ENCODE assay signal across 21 mouse cellular contexts in genomic region chr10:88374984-88375383, GRCm38 (mm10). TPM values are rescaled to one million over a fixed set of nuclear protein-coding genes. Genes with fewer than 3 reads are reported as not detected.
DNase-seq lines count a peak whose midpoint lies in the region; ATAC-seq and TF ChIP-seq lines count a peak whose summit lies in the region.
"Had no signal": no experiment of that assay in that cellular context is flagged by ENCODE, and none has a peak within 500 bp of the region (broad histone marks: within the 10 kb centered on the region; RNA-seq: fewer than 3 reads in every experiment).

No protein-coding gene starts in this region.

- no peaks in the 10 kb centered on the region for H3K36me3 ChIP-seq in heart, embryonic 15.5 days
- no peaks in the 10 kb centered on the region for H3K36me3 ChIP-seq in heart, adult 2 months (ENCODE audit: control insufficient read depth, insufficient read depth, low read length)
- H3K36me3 ChIP-seq in lung, embryonic 14.5 days (ENCODE audit: insufficient read depth), result no peaks in the 10 kb centered on the region
- H3K36me3 ChIP-seq: forebrain, embryonic 12.5 days; G1E; hindbrain, embryonic 13.5 days; limb, embryonic 13.5 days; midbrain, embryonic 10.5 days had no signal

- 0 out of 2 replicates have a peak, but pooled peaks cover 5% of the 10 kb centered on the region for H3K27me3 ChIP-seq in heart, embryonic 15.5 days
- no peaks in the 10 kb centered on the region for H3K27me3 ChIP-seq in heart, adult 2 months (ENCODE audit: control insufficient read depth, insufficient read depth, low read length)
- no peaks in the 10 kb centered on the region for H3K27me3 ChIP-seq in lung, embryonic 14.5 days (ENCODE audit: insufficient read depth, low read length)
- H3K27me3 ChIP-seq: hindbrain, embryonic 13.5 days; limb, embryonic 13.5 days had no signal

- no peaks in the 10 kb centered on the region for H3K9me3 ChIP-seq in heart, embryonic 15.5 days (replicated peaks)
- H3K9me3 ChIP-seq in lung, embryonic 14.5 days (ENCODE audit: low read depth, low read length), result no peaks in the 10 kb centered on the region
- H3K9me3 ChIP-seq: forebrain, embryonic 12.5 days; G1E; hindbrain, embryonic 13.5 days; limb, embryonic 13.5 days; midbrain, embryonic 10.5 days had no signal

- no peaks in the 10 kb centered on the region for H3K79me2 ChIP-seq in heart, adult 2 months (replicated peaks; ENCODE audit: control insufficient read depth, insufficient read depth, low read length)

- 26% methylated on average over 10 of the region's 10 CpGs for WGBS in heart, embryonic 15.5 days
- WGBS in heart, adult 2 months, result 34% methylated on average over 10 of the region's 10 CpGs
- 29% methylated on average over 10 of the region's 10 CpGs for WGBS in lung, embryonic 14.5 days

- H3K9ac ChIP-seq in heart, embryonic 15.5 days, result no peak overlapping the region
- H3K9ac ChIP-seq in heart, adult 2 months (ENCODE audit: low read depth, low read length), result no peak overlapping the region
- no peak overlapping the region for H3K9ac ChIP-seq in lung, embryonic 14.5 days
- H3K9ac ChIP-seq: forebrain, embryonic 12.5 days; hindbrain, embryonic 13.5 days; limb, embryonic 13.5 days; liver, embryonic 14.5 days had no signal

- no peak for TF ChIP-seq POLR2A in heart, adult 2 months (IDR thresholded peaks at IDR 0.05; ENCODE audit: insufficient read depth, low read depth, low read length)

- H3K4me2 ChIP-seq in heart, embryonic 15.5 days, result peak overlapping the region; percentile 44
- H3K4me2 ChIP-seq in lung, embryonic 14.5 days, result no peak overlapping the region
- H3K4me2 ChIP-seq: forebrain, embryonic 12.5 days; hindbrain, embryonic 13.5 days; limb, embryonic 13.5 days had no signal

- H3K27ac ChIP-seq in heart, embryonic 15.5 days, result no peak overlapping the region
- H3K27ac ChIP-seq in heart, adult 2 months, result no peak overlapping the region
- H3K27ac ChIP-seq in lung, embryonic 14.5 days (ENCODE audit: low read depth), result no peak overlapping the region
- H3K27ac ChIP-seq: forebrain, embryonic 12.5 days; hindbrain, embryonic 13.5 days; limb, embryonic 13.5 days; liver, embryonic 14.5 days; midbrain, embryonic 10.5 days had no signal

- no peak for TF ChIP-seq CTCF in heart, adult 2 months (IDR thresholded peaks at IDR 0.05)
- TF ChIP-seq CTCF in lung, embryonic 14.5 days (IDR thresholded peaks at IDR 0.05; ENCODE audit: low read depth), result peak; percentile 44

- intact Hi-C loops in heart, adult 2 months (cut with DNase I), result loop anchor here (5.0 kb wide), 2 partner anchors 127 to 297 kb away; partner anchors contain the start of gene Chpt1

- ATAC-seq in heart, embryonic 15.5 days (replicated peaks; ENCODE audit: insufficient number of reproducible peaks, insufficient read depth, low FRiP score, low read depth), result no peak
- ATAC-seq in lung, embryonic 14.5 days (ENCODE audit: insufficient read depth), result no peak

- no peak overlapping the region for H3K4me3 ChIP-seq in heart, embryonic 15.5 days
- no peak overlapping the region for H3K4me3 ChIP-seq in heart, adult 2 months
- no peak overlapping the region for H3K4me3 ChIP-seq in lung, embryonic 14.5 days (ENCODE audit: low read depth, low read length)
- H3K4me3 ChIP-seq: forebrain, embryonic 12.5 days; hindbrain, embryonic 13.5 days; limb, embryonic 13.5 days; midbrain, embryonic 10.5 days had no signal

- peaks cover 3% of the 10 kb centered on the region for H3K4me1 ChIP-seq in heart, embryonic 15.5 days (replicated peaks)
- H3K4me1 ChIP-seq in heart, adult 2 months (ENCODE audit: control insufficient read depth, insufficient read depth, low read length), result peaks cover 1% of the 10 kb centered on the region; the same call in 1 of the 2 replicates
- no peaks in the 10 kb centered on the region for H3K4me1 ChIP-seq in lung, embryonic 14.5 days (ENCODE audit: insufficient read depth)

- TF ChIP-seq EP300 in heart, adult 2 months (IDR thresholded peaks at IDR 0.05; ENCODE audit: insufficient read depth, low read depth, low read length), result no peak

- DNase-seq in heart, adult 2 months, result no peak
- DNase-seq in lung, embryonic 14.5 days, result peak; percentile 47
- no peak for DNase-seq in lung, postnatal 25 days (ENCODE audit: low spot score)
- peak; percentile 32 for DNase-seq in ES-CJ7 (ENCODE audit: low read depth, low spot score)
- DNase-seq in R1 (ENCODE audit: low read depth, low spot score), result peak; percentile 23
- no peak for DNase-seq in adrenal gland, postnatal 4 days (ENCODE audit: low spot score in 2 of 2)
- DNase-seq: cerebellum, adult 11 months; cerebellum, postnatal 14 days; kidney, adult 11 months; kidney, postnatal 14 days; layer of hippocampus, adult 9-11 months; lung, postnatal 36 days; right cerebral cortex, postnatal 14 days; thymus, postnatal 4 days had no signal

RNA-seq across cellular contexts. Expression of gene Dram1, which starts 3.9 kb away (rescaled TPM):
- polyA plus RNA-seq in heart, embryonic 15.5 days (2015; fragmentation: Nextera tagmentation; extraction: Ambion mirVana), result 3.2 and 5.9 TPM in 2 replicates
- total RNA-seq in heart, adult 2 months (2021), result 1 to 10 TPM; 3.7 to 4.5 TPM
- polyA plus RNA-seq in heart, adult 2 months (2012; rRNA removed), result 6.8 and 7.6 TPM in 2 replicates
- 43.9 and 45.7 TPM in 2 replicates for polyA plus RNA-seq in lung, embryonic 14.5 days (2014; fragmentation: Nextera tagmentation; extraction: Ambion mirVana)
- total RNA-seq in adrenal gland, postnatal 4 days (2021), result 1 to 10 TPM; 4.4 to 4.5 TPM
- polyA plus RNA-seq: G1E had no signal

RNA-seq across cellular contexts. Expression of gene Gnptab, which starts 3.9 kb away (rescaled TPM):
- 7.5 and 10.5 TPM in 2 replicates for polyA plus RNA-seq in heart, embryonic 15.5 days (2015; fragmentation: Nextera tagmentation; extraction: Ambion mirVana)
- total RNA-seq in heart, adult 2 months (2021), result 10 to 100 TPM; 24.3 to 27.6 TPM
- polyA plus RNA-seq in heart, adult 2 months (2012; rRNA removed), result 11.7 and 19.3 TPM in 2 replicates
- 19.7 and 19.8 TPM in 2 replicates for polyA plus RNA-seq in lung, embryonic 14.5 days (2014; fragmentation: Nextera tagmentation; extraction: Ambion mirVana)
- 10 to 100 TPM; 34.2 to 37.8 TPM for total RNA-seq in adrenal gland, postnatal 4 days (2021)

Comparison
In these comparisons a context has a peak if more than half of its experiments do, and no peak if none do; other contexts are left out.
1. DNase-seq: peak in lung, embryonic 14.5 days (single experiment), ES-CJ7 (single experiment) and R1 (single experiment); none in heart, adult 2 months (0 of 2), lung, postnatal 25 days (single experiment) and adrenal gland, postnatal 4 days (0 of 2).